Mouse (Mus musculus): ENCODE results near the gene Lsm12. TPM values are rescaled to one million over a fixed set of nuclear protein-coding genes. Genes with fewer than 3 reads are reported as not detected.

Lsm12 gene
- polyA plus RNA-seq, 1 experiment, result 36.1 TPM

DNA sequence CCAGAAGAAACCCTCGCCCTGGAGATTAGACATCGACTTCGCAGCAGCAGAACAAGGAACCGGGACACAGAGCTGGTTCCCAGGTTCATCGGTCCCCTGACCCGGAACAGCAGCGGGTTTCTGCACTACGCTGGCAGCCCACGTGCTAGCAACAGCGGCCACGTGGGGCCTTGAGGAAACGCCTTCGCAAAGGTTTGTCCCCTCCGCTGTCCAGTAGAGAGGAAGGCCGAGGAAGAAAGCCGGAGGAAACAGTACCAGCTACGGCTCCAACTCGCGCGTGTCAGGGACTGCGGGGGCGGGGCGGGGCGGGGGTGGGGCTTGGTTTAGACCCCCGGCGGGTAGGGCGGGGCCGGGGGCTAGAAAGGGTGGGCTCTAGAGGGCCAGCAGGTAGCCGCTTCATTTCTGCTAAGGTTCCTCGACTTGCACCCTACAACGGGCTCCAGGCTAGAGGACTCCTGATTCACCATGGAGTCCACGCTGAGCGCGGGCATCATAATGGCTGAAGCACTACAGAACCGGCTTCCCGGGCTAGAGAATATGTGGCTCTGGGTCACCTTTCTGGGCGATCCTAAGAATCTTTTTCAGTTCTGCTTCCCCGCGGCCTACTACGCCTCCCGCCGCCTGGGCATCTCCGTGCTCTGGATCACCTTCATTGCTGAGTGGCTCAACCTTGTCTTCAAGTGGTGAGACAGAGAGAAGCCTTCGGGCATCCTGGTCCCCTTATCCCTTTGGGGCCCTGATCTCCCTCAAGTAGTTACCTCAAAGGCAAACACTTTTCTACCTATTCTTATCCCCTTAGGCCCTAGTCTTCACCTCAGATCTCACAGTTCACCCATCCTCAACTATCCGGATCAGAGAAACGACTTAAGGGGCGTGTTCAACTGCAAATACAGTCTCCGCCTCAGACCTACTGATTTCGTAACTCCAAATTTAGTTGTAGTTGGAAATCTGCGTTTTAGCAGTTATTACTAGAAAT lies 4.7 kb upstream of the Lsm12 start, which contains the start of gene G6pc3:
Gene G6pc3 (plus strand): TSS at position 160 of the 976 bp plus-strand sequence.
- Histone ChIP-seq H3K4me3 (ENCODE audit: control insufficient read depth, insufficient read depth, low read length) (peak within 1 kb of the TSS; percentile 55), H3K36me3 (ENCODE audit: control insufficient read depth, insufficient read depth, low read length) (no peaks in the 10 kb centered on the region), H3K27ac (ENCODE audit: control insufficient read depth, insufficient read depth, low read length) (no peak within 1 kb of the TSS), H3K27me3 (ENCODE audit: control insufficient read depth, insufficient read depth, low read length) (no peaks in the 10 kb centered on the region), H3K4me1 (replicated peaks; ENCODE audit: control insufficient read depth, insufficient read depth, low read length) (peaks cover 7% of the 10 kb centered on the region; the same call in 1 of the 2 replicates)
- 1% methylated on average over 50 of the region's 50 CpGs for WGBS
- peak; percentile 68 for DNase-seq
- no peak for TF ChIP-seq CTCF (IDR thresholded peaks at IDR 0.05; ENCODE audit: borderline replicate concordance, control insufficient read depth, extremely low read depth, insufficient read depth, low read length, poor library complexity)
- TF ChIP-seq POLR2A (IDR thresholded peaks at IDR 0.05; ENCODE audit: control insufficient read depth, extremely low read depth, insufficient read depth, low read length, poor library complexity), result 0 out of 2 replicates have a peak, but pooled peaks have one; percentile 19

GRCm38 (mm10) chr11:102188980-102189379 lies 3.9 kb upstream of the Lsm12 start:
- H3K4me3 ChIP-seq (ENCODE audit: control insufficient read depth, insufficient read depth, low read length), result peak overlapping the region; percentile 55
- WGBS, result 66% methylated on average over 6 of the region's 6 CpGs

GRCm38 (mm10) chr11:102186235-102186634 lies 1.1 kb upstream of the Lsm12 start:
- TF ChIP-seq CTCF (IDR thresholded peaks at IDR 0.05; ENCODE audit: borderline replicate concordance, control insufficient read depth, extremely low read depth, insufficient read depth, low read length, poor library complexity) (no peak), POLR2A (IDR thresholded peaks at IDR 0.05; ENCODE audit: control insufficient read depth, extremely low read depth, insufficient read depth, low read length, poor library complexity) (no peak)
- peaks cover 6% of the 10 kb centered on the region; the same call in 1 of the 2 replicates for H3K36me3 ChIP-seq (ENCODE audit: control insufficient read depth, insufficient read depth, low read length)
- peaks cover 12% of the 10 kb centered on the region for H3K4me1 ChIP-seq (replicated peaks; ENCODE audit: control insufficient read depth, insufficient read depth, low read length)
- 93% methylated on average over 1 of the region's 1 CpGs for WGBS
- no peak for DNase-seq
- H3K4me3 ChIP-seq (ENCODE audit: control insufficient read depth, insufficient read depth, low read length), result no peak overlapping the region
- no peaks in the 10 kb centered on the region for H3K27me3 ChIP-seq (ENCODE audit: control insufficient read depth, insufficient read depth, low read length)
- H3K27ac ChIP-seq (ENCODE audit: control insufficient read depth, insufficient read depth, low read length), result no peak overlapping the region

More at GRCm38 (mm10) chr11:102188980-102189379, 3.9 kb upstream of the Lsm12 start:
- Histone ChIP-seq H3K4me1 (replicated peaks; ENCODE audit: control insufficient read depth, insufficient read depth, low read length) (peaks cover 12% of the 10 kb centered on the region), H3K27me3 (ENCODE audit: control insufficient read depth, insufficient read depth, low read length) (no peaks in the 10 kb centered on the region), H3K27ac (ENCODE audit: control insufficient read depth, insufficient read depth, low read length) (no peak overlapping the region), H3K36me3 (ENCODE audit: control insufficient read depth, insufficient read depth, low read length) (no peaks in the 10 kb centered on the region)
- no peak for DNase-seq
- TF ChIP-seq POLR2A (IDR thresholded peaks at IDR 0.05; ENCODE audit: control insufficient read depth, extremely low read depth, insufficient read depth, low read length, poor library complexity), result no peak
- TF ChIP-seq CTCF (IDR thresholded peaks at IDR 0.05; ENCODE audit: borderline replicate concordance, control insufficient read depth, extremely low read depth, insufficient read depth, low read length, poor library complexity), result no peak

- TF ChIP-seq CTCF (IDR thresholded peaks at IDR 0.05; ENCODE audit: borderline replicate concordance, control insufficient read depth, extremely low read depth, insufficient read depth, low read length, poor library complexity) (no peak), POLR2A (IDR thresholded peaks at IDR 0.05; ENCODE audit: control insufficient read depth, extremely low read depth, insufficient read depth, low read length, poor library complexity) (no peak)
- H3K27me3 ChIP-seq (ENCODE audit: control insufficient read depth, insufficient read depth, low read length), result no peaks in the 10 kb centered on the region
- WGBS, result 50% methylated on average over 3 of the region's 3 CpGs
- H3K36me3 ChIP-seq (ENCODE audit: control insufficient read depth, insufficient read depth, low read length), result peaks cover 6% of the 10 kb centered on the region; the same call in 1 of the 2 replicates
- no peak overlapping the region for H3K4me3 ChIP-seq (ENCODE audit: control insufficient read depth, insufficient read depth, low read length)
- H3K4me1 ChIP-seq (replicated peaks; ENCODE audit: control insufficient read depth, insufficient read depth, low read length), result peaks cover 12% of the 10 kb centered on the region
- no peak overlapping the region for H3K27ac ChIP-seq (ENCODE audit: control insufficient read depth, insufficient read depth, low read length)
- DNase-seq, result no peak
Observed at GRCm38 (mm10) chr11:102185677-102186076, 581 bp upstream of the Lsm12 start.

DNA sequence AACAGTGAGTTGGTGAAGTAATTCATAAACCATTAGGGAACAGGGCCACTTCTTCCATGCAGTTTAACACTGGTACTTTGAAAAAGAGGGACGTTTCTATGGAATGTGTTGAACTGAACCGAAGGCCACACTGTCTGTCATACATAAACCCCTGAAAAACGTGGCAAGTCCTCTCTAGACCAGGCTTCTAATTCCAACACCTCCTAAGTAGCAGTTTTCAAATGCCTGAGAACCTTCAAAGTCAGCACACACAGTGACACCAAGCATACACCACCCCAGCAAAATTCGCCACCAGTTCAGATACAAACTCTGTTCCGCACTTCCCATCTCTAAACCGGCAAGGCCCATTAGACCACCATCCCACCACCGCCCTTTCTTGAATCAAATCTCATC lies 847 bp downstream of the Lsm12 start:
- no peaks in the 10 kb centered on the region for H3K27me3 ChIP-seq (ENCODE audit: control insufficient read depth, insufficient read depth, low read length)
- H3K4me3 ChIP-seq (ENCODE audit: control insufficient read depth, insufficient read depth, low read length), result peak overlapping the region; percentile 88
- 3% methylated on average over 7 of the region's 7 CpGs for WGBS
- H3K27ac ChIP-seq (ENCODE audit: control insufficient read depth, insufficient read depth, low read length), result no peak overlapping the region
- no peak for TF ChIP-seq CTCF (IDR thresholded peaks at IDR 0.05; ENCODE audit: borderline replicate concordance, control insufficient read depth, extremely low read depth, insufficient read depth, low read length, poor library complexity)
- DNase-seq, result no peak
- peaks cover 9% of the 10 kb centered on the region; the same call in 1 of the 2 replicates for H3K36me3 ChIP-seq (ENCODE audit: control insufficient read depth, insufficient read depth, low read length)
- H3K4me1 ChIP-seq (replicated peaks; ENCODE audit: control insufficient read depth, insufficient read depth, low read length), result peaks cover 8% of the 10 kb centered on the region

DNA sequence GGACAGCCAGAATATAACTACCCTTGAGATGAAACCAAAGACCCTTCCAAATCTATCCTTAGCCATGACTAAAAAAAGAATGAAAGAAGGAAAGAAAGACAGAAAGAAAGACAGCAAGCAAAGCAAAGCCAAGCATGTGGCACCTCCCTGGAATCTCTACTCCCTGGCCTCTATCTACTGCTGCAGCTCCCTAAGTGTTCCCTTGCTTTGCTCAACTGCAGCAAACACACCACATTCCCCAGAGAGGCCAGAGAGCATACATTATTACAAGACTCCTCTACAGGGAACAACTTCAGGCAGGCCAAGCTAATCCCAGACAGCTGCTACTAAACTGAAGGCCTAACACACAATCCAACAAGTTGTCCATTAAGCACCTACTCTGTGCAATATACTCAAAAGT lies 5.3 kb downstream of the Lsm12 start:
- no peak for DNase-seq
- H3K4me1 ChIP-seq (replicated peaks; ENCODE audit: control insufficient read depth, insufficient read depth, low read length), result peaks cover 5% of the 10 kb centered on the region

More for the DNA sequence above, 5.3 kb downstream of the Lsm12 start:
- TF ChIP-seq CTCF (IDR thresholded peaks at IDR 0.05; ENCODE audit: borderline replicate concordance, control insufficient read depth, extremely low read depth, insufficient read depth, low read length, poor library complexity) (no peak), POLR2A (IDR thresholded peaks at IDR 0.05; ENCODE audit: control insufficient read depth, extremely low read depth, insufficient read depth, low read length, poor library complexity) (no peak)
- H3K4me3 ChIP-seq (ENCODE audit: control insufficient read depth, insufficient read depth, low read length), result no peak overlapping the region
- no peak overlapping the region for H3K27ac ChIP-seq (ENCODE audit: control insufficient read depth, insufficient read depth, low read length)
- peaks cover 21% of the 10 kb centered on the region for H3K36me3 ChIP-seq (ENCODE audit: control insufficient read depth, insufficient read depth, low read length)
- H3K27me3 ChIP-seq (ENCODE audit: control insufficient read depth, insufficient read depth, low read length), result no peaks in the 10 kb centered on the region

All from thymus, adult 2 months (tissue).